Mouse (Mus musculus): ENCODE results near the gene Khnyn.

GRCm38 (mm10) chr14:55886571-55887382 lies 2.0 kb downstream of the Khnyn start:
- TF ChIP-seq TCF12 (IDR thresholded peaks at IDR 0.05; ENCODE audit: insufficient read depth, poor library complexity, severe bottlenecking) (no peak), POLR2A (IDR thresholded peaks at IDR 0.05; ENCODE audit: insufficient read length, low read depth) (no peak)

Measured in myocyte (in vitro differentiated cells).